Mouse (Mus musculus): Measurements from ENCODE around the gene Mgme1. TPM values are rescaled to one million over a fixed set of nuclear protein-coding genes. Genes with fewer than 3 reads are reported as not detected.

Gene Mgme1
- polyA plus RNA-seq, 2 experiments = 11.4 to 17.2 TPM

DNA sequence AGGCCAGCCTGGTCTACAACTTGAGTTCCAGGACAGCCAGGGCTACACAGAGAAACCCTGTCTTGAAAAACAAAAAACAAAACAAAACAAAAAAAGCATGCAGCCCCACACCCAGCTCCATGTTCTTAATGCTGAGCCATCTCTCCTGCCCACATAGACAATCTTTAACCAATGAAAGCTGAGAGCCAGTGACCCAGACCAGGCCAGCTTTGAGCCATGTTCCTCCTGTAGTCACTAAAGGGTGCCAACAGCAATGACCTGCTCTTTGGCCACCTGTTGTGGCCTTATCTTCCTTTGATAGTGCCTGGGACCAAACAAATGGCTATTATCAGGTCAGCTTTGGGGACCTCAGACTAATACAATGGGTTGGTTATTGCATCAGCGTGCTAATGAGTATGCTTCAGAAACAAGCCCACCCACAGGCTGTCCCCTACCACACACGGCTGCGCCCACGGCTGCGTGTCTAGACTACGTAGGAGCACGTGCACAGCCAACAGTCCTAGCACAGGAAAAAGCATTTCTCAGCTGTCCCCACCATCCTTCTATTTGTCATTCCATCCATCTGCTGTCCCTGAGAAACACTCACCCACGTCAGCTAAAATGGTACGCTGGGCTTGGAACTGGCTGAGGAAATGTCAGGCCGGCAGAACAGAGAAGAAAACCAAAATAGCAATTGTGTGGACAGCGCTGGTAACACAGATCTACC, 21.3 kb downstream of the Mgme1 start:
- 87% methylated on average over 11 of the region's 11 CpGs for WGBS

DNA sequence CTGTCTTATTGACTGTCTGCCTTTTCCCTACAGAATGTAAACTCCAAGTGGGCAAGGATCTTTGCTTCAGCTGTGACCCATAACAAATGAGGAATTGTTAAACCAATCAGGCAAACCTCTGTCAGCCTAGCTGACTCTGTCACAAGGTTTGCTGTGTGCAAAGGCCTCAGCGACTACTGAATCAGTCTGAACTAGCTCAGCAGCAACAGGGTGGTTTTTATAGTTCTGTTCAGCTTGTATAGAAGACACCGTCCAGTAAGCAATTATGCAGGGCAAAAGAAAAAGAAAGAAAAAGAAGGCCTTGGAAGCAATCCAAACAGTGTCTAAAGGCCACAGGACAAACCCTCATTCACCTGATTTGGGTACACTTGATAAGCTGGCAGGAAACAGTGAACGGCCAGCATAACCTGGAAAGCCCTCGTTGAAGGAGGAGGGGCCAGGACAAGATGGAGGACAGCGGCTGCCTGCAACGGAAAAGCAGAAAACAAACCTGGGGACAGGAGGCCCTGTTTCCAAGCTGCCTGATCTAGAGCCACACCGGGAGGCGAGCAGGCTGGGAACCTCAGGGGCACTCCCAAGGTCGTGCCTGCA, 24.8 kb downstream of the Mgme1 start:
- no peak overlapping the region for H3K4me3 ChIP-seq (replicated peaks; ENCODE audit: low read length)
- H3K4me2 ChIP-seq (replicated peaks; ENCODE audit: low read depth, low read length, severe bottlenecking) = no peak overlapping the region
- no peaks in the 10 kb centered on the region for H3K27me3 ChIP-seq (ENCODE audit: control insufficient read depth, insufficient read depth, low read length)
- TF ChIP-seq POLR2A (IDR thresholded peaks at IDR 0.05; ENCODE audit: borderline replicate concordance, extremely low read depth, insufficient read depth, insufficient read length) = no peak
- no peak for DNase-seq (ENCODE audit: low spot score)
- no peak overlapping the region for H3K9ac ChIP-seq (ENCODE audit: low read depth, low read length, severe bottlenecking)
- no peak for ATAC-seq (ENCODE audit: low FRiP score, low read depth)
- H3K36me3 ChIP-seq (ENCODE audit: control insufficient read depth, insufficient read depth, low read length) = no peaks in the 10 kb centered on the region
- H3K4me1 ChIP-seq (ENCODE audit: control insufficient read depth, insufficient read depth, low read length) = no peaks in the 10 kb centered on the region
- H3K9me3 ChIP-seq (ENCODE audit: control insufficient read depth, low read length) = no peaks in the 10 kb centered on the region
- WGBS = 65% methylated on average over 9 of the region's 9 CpGs
- no peak overlapping the region for H3K27ac ChIP-seq (replicated peaks; ENCODE audit: low read depth, low read length)

More for the DNA sequence above, 21.3 kb downstream of the Mgme1 start:
- Histone ChIP-seq H3K36me3 (ENCODE audit: control insufficient read depth, insufficient read depth, low read length) (no peaks in the 10 kb centered on the region), H3K4me3 (replicated peaks; ENCODE audit: low read length) (no peak overlapping the region), H3K9ac (ENCODE audit: low read depth, low read length, severe bottlenecking) (no peak overlapping the region), H3K27me3 (ENCODE audit: control insufficient read depth, insufficient read depth, low read length) (no peaks in the 10 kb centered on the region), H3K4me1 (ENCODE audit: control insufficient read depth, insufficient read depth, low read length) (no peaks in the 10 kb centered on the region), H3K27ac (replicated peaks; ENCODE audit: low read depth, low read length) (no peak overlapping the region), H3K4me2 (replicated peaks; ENCODE audit: low read depth, low read length, severe bottlenecking) (no peak overlapping the region), H3K9me3 (ENCODE audit: control insufficient read depth, low read length) (no peaks in the 10 kb centered on the region)
- ATAC-seq (ENCODE audit: low FRiP score, low read depth) = no peak
- DNase-seq (ENCODE audit: low spot score) = no peak
- TF ChIP-seq POLR2A (IDR thresholded peaks at IDR 0.05; ENCODE audit: borderline replicate concordance, extremely low read depth, insufficient read depth, insufficient read length) = no peak

DNA sequence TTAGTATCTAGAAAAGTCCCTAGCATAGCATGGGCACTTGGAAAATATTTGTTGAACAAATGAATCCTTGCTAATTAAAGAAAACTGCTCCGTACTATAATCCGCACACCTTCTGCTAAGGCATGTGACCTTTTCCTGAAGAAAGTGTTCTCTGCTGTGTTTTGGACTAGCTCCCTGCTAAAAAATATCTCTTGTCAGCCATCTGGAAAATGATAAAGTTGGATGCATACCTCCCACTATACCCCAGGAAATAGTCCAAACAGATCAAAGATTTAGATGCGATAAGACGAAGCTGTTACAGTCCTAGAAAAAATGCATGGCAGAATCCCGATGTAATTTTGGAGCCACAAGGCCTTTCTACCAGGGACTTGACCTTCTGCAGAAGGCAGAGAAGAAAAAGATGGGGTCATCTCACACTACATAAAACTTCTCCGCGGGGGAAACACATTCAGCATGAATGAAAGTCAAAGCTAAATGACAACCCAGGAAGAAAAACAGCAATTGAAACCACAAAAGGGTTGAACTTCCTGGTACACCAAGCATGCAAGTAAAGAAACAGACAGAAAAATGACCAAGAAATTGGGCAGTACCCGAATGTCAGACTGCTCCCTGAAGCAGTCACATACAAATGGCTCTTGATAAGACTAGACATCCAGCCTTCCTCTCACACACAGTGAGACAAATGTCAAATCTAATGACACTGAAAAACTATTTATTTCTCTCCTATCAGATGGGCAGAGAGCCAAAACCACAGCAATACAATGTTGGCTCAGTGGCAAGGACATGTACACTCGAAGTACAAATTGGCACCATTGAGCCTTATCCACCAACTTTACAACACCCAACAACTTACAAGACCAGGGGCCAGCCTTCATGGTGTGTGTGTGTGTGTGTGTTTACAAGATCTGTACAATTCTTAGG, 29.5 kb downstream of the Mgme1 start:
- Histone ChIP-seq H3K27ac (replicated peaks; ENCODE audit: low read depth, low read length) (no peak overlapping the region), H3K4me2 (replicated peaks; ENCODE audit: low read depth, low read length, severe bottlenecking) (no peak overlapping the region), H3K4me3 (replicated peaks; ENCODE audit: low read length) (no peak overlapping the region), H3K27me3 (ENCODE audit: control insufficient read depth, insufficient read depth, low read length) (no peaks in the 10 kb centered on the region), H3K9ac (ENCODE audit: low read depth, low read length, severe bottlenecking) (no peak overlapping the region), H3K9me3 (ENCODE audit: control insufficient read depth, low read length) (no peaks in the 10 kb centered on the region), H3K4me1 (ENCODE audit: control insufficient read depth, insufficient read depth, low read length) (no peaks in the 10 kb centered on the region), H3K36me3 (ENCODE audit: control insufficient read depth, insufficient read depth, low read length) (no peaks in the 10 kb centered on the region)
- WGBS = 63% methylated on average over 9 of the region's 9 CpGs
- no peak for DNase-seq (ENCODE audit: low spot score)
- ATAC-seq (ENCODE audit: low FRiP score, low read depth) = no peak
- TF ChIP-seq POLR2A (IDR thresholded peaks at IDR 0.05; ENCODE audit: borderline replicate concordance, extremely low read depth, insufficient read depth, insufficient read length) = no peak

DNA sequence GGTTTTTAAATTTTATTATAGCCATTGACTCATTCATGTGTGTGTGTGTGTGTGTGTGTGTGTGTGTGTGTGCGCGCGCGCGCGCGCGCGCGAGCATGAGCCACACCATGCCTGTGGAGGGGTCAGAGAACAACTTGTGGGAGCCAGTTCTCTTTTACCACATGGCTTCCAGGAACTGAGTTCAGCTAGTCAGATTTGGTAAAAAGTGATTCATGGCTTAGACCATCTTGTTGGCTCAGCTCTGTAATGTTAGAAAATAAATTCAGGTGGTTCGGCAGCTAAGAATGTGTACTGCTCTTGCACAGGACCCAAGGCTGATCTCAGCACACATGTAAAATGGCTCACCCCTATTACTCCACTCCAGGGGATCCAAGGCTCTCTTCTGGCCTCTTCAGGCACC, 30.6 kb downstream of the Mgme1 start:
- Histone ChIP-seq H3K4me2 (replicated peaks; ENCODE audit: low read depth, low read length, severe bottlenecking) (no peak overlapping the region), H3K9me3 (ENCODE audit: control insufficient read depth, low read length) (no peaks in the 10 kb centered on the region), H3K36me3 (ENCODE audit: control insufficient read depth, insufficient read depth, low read length) (no peaks in the 10 kb centered on the region), H3K4me1 (ENCODE audit: control insufficient read depth, insufficient read depth, low read length) (no peaks in the 10 kb centered on the region), H3K4me3 (replicated peaks; ENCODE audit: low read length) (no peak overlapping the region), H3K27ac (replicated peaks; ENCODE audit: low read depth, low read length) (no peak overlapping the region), H3K27me3 (ENCODE audit: control insufficient read depth, insufficient read depth, low read length) (no peaks in the 10 kb centered on the region), H3K9ac (ENCODE audit: low read depth, low read length, severe bottlenecking) (no peak overlapping the region)
- 93% methylated on average over 11 of the region's 11 CpGs for WGBS
- no peak for TF ChIP-seq POLR2A (IDR thresholded peaks at IDR 0.05; ENCODE audit: borderline replicate concordance, extremely low read depth, insufficient read depth, insufficient read length)
- ATAC-seq (ENCODE audit: low FRiP score, low read depth) = no peak
- no peak for DNase-seq (ENCODE audit: low spot score)

DNA sequence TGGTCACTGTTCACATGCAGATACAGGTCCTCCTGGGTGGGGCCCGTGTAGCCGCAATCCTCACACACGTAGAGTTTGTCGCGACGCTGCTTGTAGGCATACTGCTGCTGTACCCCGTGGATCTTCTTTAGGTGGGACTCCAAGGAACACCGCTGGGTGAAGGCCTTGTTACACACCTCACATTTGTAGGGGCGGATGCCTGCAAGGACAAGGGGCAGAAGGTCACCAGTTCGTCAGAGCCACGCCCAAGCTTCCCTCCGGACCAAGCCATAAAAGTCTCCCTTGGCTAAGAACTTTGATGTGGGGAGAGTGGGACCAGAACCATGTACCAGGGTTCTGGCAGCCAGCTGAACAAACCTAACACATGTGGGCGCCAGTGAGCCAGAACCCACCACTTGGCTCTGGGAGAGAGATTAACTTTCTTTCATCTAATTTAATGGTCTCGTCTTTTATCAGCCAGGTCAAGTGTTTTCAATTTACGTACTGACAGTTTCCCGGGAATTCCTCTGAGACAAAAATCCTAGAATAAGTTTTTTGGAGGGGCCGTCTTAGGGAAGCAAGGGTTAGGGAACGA, 35.3 kb downstream of the Mgme1 start:
- H3K4me2 ChIP-seq (replicated peaks; ENCODE audit: low read depth, low read length, severe bottlenecking) = no peak overlapping the region
- no peaks in the 10 kb centered on the region for H3K27me3 ChIP-seq (ENCODE audit: control insufficient read depth, insufficient read depth, low read length)
- no peak overlapping the region for H3K27ac ChIP-seq (replicated peaks; ENCODE audit: low read depth, low read length)
- H3K36me3 ChIP-seq (ENCODE audit: control insufficient read depth, insufficient read depth, low read length) = no peaks in the 10 kb centered on the region
- ATAC-seq (ENCODE audit: low FRiP score, low read depth) (no peak), DNase-seq (ENCODE audit: low spot score) (no peak)
- H3K4me3 ChIP-seq (replicated peaks; ENCODE audit: low read length) = no peak overlapping the region
- H3K9me3 ChIP-seq (ENCODE audit: control insufficient read depth, low read length) = no peaks in the 10 kb centered on the region
- H3K9ac ChIP-seq (ENCODE audit: low read depth, low read length, severe bottlenecking) = no peak overlapping the region
- WGBS = 54% methylated on average over 18 of the region's 18 CpGs
- no peaks in the 10 kb centered on the region for H3K4me1 ChIP-seq (ENCODE audit: control insufficient read depth, insufficient read depth, low read length)
- no peak for TF ChIP-seq POLR2A (IDR thresholded peaks at IDR 0.05; ENCODE audit: borderline replicate concordance, extremely low read depth, insufficient read depth, insufficient read length)
